Mouse (Mus musculus) lung, postnatal 14 days (tissue): ENCODE measurements around the gene Cycs.
A peak's percentile ranks its signal among the peaks of the same experiment; 100 is the strongest.
"Not testable (repeated sequence)": the region's sequence is repeated elsewhere in the genome, so short reads cannot be mapped to it uniquely, and the experiment has no call there.

ENCODE experiments used
- DNase-seq: peaks from one replicate; pipeline ENCODE4 v3.0.0; 2021

The Cycs gene

GRCm38 (mm10) chr6:50566141-50566996 is at the start of gene Cycs:
TSS of gene Cycs (minus strand) at chr6:50566538.
- DNase-seq, result peak; percentile 100

GRCm38 (mm10) chr6:50601620-50602019 is 35.3 kb upstream of the Cycs start:
- DNase-seq, result peak; percentile 56

- DNase-seq, result peak; percentile 68
Observed at GRCm38 (mm10) chr6:50598560-50598959, 32.2 kb upstream of the Cycs start.

GRCm38 (mm10) chr6:50596301-50597211 is 30.2 kb upstream of the Cycs start, which contains the start of gene 4921507P07Rik:
TSS of gene 4921507P07Rik (minus strand) at chr6:50596632.
- DNase-seq, result peak; percentile 97

- no peak for DNase-seq
Observed at GRCm38 (mm10) chr6:50594372-50594771, 28.0 kb upstream of the Cycs start.

GRCm38 (mm10) chr6:50593334-50593845 is 27.1 kb upstream of the Cycs start:
- no peak for DNase-seq

GRCm38 (mm10) chr6:50590234-50590633 is 23.9 kb upstream of the Cycs start:
- DNase-seq, result no peak

- peak; percentile 75 for DNase-seq
Observed at GRCm38 (mm10) chr6:50588251-50588650, 21.9 kb upstream of the Cycs start.

GRCm38 (mm10) chr6:50587412-50587811 is 21.1 kb upstream of the Cycs start:
- no peak for DNase-seq

GRCm38 (mm10) chr6:50586316-50586715 is 20.0 kb upstream of the Cycs start:
- no peak for DNase-seq

- no peak for DNase-seq
Observed at GRCm38 (mm10) chr6:50585733-50586132, 19.4 kb upstream of the Cycs start.

- DNase-seq, result no peak
Observed at GRCm38 (mm10) chr6:50571661-50572060, 5.3 kb upstream of the Cycs start.

GRCm38 (mm10) chr6:50566997-50567255 is 588 bp upstream of the Cycs start:
- no peak for DNase-seq

- no peak for DNase-seq
Observed at GRCm38 (mm10) chr6:50563651-50564050, 2.7 kb downstream of the Cycs start.

GRCm38 (mm10) chr6:50562421-50562820 is 3.9 kb downstream of the Cycs start:
- DNase-seq, result no peak

- DNase-seq, result no peak
Observed at GRCm38 (mm10) chr6:50560776-50561175, 5.6 kb downstream of the Cycs start.

- DNase-seq, result no peak
Observed at GRCm38 (mm10) chr6:50558877-50559276, 7.5 kb downstream of the Cycs start.

GRCm38 (mm10) chr6:50557566-50557965 is 8.8 kb downstream of the Cycs start:
- no peak for DNase-seq

- DNase-seq, result not testable (repeated sequence)
Observed at GRCm38 (mm10) chr6:50554223-50554622, 12.1 kb downstream of the Cycs start.

GRCm38 (mm10) chr6:50552881-50553518 is 13.3 kb downstream of the Cycs start:
- no peak for DNase-seq

GRCm38 (mm10) chr6:50549791-50550190 is 16.5 kb downstream of the Cycs start:
- DNase-seq, result no peak

- DNase-seq, result no peak
Observed at GRCm38 (mm10) chr6:50549051-50549450, 17.3 kb downstream of the Cycs start.

- peak; percentile 51 for DNase-seq
Observed at GRCm38 (mm10) chr6:50545412-50546043, 20.8 kb downstream of the Cycs start.
